Mouse (Mus musculus): ENCODE results near the gene 2310061I04Rik. TPM values are rescaled to one million over a fixed set of nuclear protein-coding genes. Genes with fewer than 3 reads are reported as not detected.
"Not testable (repeated sequence)": the region's sequence is repeated elsewhere in the genome, so short reads cannot be mapped to it uniquely, and the experiment has no call there.

2310061I04Rik gene
- 29.0 and 37.3 TPM in 2 replicates for polyA plus RNA-seq (2011; ENCODE audit: insufficient read length, low read depth, missing spikeins)

DNA sequence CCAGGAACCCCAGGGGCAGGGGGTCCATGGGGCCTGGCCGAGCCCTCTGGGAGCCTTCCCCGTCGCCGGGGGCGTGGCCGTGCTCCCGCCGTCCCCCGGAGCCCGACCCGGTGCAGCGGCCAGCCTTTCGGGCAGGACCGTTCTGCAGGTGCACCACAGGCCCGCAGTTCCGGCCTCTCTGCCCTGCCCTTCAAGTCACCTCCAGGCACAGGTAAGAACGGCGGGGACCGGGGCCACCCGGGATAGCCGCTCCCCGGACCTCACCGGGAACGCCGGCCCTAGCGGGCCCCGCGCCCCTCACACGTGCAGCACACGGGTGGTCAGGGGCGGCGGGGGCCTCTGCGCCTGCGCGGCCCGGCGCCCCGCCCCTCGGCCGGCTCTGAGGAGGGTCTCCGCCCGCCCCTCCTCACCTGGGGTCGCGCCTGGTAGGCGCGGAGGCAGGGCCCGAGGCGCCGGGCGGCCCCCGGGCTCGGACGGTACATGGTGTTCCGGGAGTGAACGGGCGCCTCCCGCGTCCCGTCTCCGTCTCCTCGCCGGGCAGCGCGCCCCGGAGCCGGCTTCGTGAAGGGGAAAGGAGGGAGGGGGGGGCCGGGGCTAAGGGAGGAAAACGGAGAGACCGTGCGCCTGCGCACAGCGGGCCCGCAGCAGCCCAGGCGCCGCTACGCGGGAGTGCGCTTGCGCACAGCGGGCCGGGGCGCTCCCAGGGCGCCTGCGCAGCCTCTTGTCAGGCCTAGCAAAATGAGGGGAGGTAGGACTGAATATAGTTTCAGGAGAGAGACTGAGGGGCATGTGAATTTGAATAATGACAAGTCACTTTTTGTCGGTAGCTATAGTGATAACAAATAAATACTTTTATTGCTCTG is at the start of gene 2310061I04Rik:
TSS of gene 2310061I04Rik (minus strand) at position 651 of the 863 bp plus-strand sequence.
- Histone ChIP-seq H3K4me1 (ENCODE audit: control insufficient read depth, insufficient read depth, low read length) (peaks cover 8% of the 10 kb centered on the region; the same call in 1 of the 2 replicates), H3K27ac (ENCODE audit: insufficient read depth, low read length) (no peak within 1 kb of the TSS), H3K4me3 (ENCODE audit: insufficient read depth, low read length) (peak within 1 kb of the TSS; percentile 76)
- no peak for TF ChIP-seq CTCF (IDR thresholded peaks at IDR 0.05; ENCODE audit: borderline replicate concordance, insufficient read depth, low read length)
- TF ChIP-seq POLR2A (IDR thresholded peaks at IDR 0.05; ENCODE audit: low read depth, low read length), result peak; percentile 47; the same call in 1 of the 2 replicates

DNA sequence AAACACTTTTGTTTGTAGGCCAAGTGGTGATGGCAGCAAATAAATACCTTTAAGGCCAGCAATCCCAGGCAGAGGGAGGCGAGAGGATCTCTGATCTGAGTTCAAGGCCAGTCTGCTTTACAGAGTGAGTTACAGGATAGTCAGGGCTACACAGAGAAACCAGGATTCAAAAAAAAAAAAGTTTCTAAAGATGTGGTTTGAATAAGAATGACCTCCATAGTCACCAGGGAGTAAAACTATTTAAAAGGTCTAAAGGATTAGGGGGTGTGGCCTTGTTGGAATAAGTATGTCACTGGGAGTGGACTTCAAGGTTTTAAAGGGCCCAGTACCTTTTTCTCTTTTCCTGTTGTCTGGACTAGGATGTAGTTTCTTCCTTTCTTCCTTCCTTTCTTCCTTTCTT is 42.7 kb upstream of the 2310061I04Rik start:
- TF ChIP-seq CTCF (IDR thresholded peaks at IDR 0.05; ENCODE audit: borderline replicate concordance, insufficient read depth, low read length) (no peak), POLR2A (IDR thresholded peaks at IDR 0.05; ENCODE audit: low read depth, low read length) (no peak)
- H3K27ac ChIP-seq (ENCODE audit: insufficient read depth, low read length), result no peak overlapping the region
- H3K4me3 ChIP-seq (ENCODE audit: insufficient read depth, low read length), result no peak overlapping the region
- H3K4me1 ChIP-seq (ENCODE audit: control insufficient read depth, insufficient read depth, low read length), result no peaks in the 10 kb centered on the region

DNA sequence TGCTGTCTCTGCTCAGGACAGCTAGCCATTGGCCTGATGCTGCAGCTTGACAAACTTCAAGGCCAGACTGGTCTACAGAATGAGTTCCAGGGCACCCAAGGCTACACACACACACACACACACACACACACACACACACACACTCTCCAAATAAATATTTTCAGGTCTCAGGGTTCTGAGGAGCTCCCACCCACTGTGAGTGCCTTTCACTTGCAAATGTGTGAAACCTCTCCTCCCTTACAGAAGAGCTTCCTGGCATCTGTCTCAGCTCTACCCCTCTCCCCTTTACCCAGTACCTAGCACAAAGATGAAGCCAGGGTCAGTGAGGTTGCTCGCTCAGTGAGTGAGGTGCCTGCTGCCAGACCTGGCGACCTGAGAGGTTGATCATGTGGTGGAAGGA is 41.9 kb upstream of the 2310061I04Rik start:
- no peak for TF ChIP-seq CTCF (IDR thresholded peaks at IDR 0.05; ENCODE audit: borderline replicate concordance, insufficient read depth, low read length)
- no peak for TF ChIP-seq POLR2A (IDR thresholded peaks at IDR 0.05; ENCODE audit: low read depth, low read length)
- Histone ChIP-seq H3K4me1 (ENCODE audit: control insufficient read depth, insufficient read depth, low read length) (no peaks in the 10 kb centered on the region), H3K27ac (ENCODE audit: insufficient read depth, low read length) (no peak overlapping the region), H3K4me3 (ENCODE audit: insufficient read depth, low read length) (no peak overlapping the region)

DNA sequence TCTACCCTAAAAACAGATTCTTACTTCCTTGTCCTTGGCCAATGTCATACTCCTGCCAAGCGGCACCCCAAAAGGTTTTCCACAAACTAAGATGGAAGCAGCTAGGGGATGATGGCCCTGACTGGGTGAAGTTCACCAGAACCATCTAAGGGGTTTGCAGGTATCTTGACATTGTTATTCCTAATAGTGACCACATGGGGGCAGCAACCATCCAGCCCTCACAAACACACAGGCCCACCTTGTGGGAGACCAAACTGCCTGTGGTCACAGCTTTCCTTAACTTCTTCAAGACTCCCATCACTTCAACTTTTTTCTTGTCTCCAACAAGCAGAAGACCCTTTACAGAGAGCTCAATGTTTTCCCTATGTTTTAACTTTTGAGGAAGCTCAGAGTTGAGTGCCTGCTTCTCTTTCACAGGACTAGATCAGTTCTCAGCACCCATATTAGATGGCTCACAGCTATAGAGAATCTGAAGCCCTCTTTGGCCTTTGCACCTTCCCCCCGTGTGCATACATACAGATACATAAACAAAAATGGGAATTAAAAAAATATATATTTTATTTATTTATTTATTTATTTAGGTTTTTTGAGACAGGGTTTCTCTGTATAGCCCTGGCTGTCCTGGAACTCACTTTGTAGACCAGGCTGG is 40.6 kb upstream of the 2310061I04Rik start:
- Histone ChIP-seq H3K4me1 (ENCODE audit: control insufficient read depth, insufficient read depth, low read length) (no peaks in the 10 kb centered on the region), H3K4me3 (ENCODE audit: insufficient read depth, low read length) (no peak overlapping the region), H3K27ac (ENCODE audit: insufficient read depth, low read length) (no peak overlapping the region)
- TF ChIP-seq POLR2A (IDR thresholded peaks at IDR 0.05; ENCODE audit: low read depth, low read length) (no peak), CTCF (IDR thresholded peaks at IDR 0.05; ENCODE audit: borderline replicate concordance, insufficient read depth, low read length) (peak; percentile 56; the same call in 1 of the 2 replicates)

DNA sequence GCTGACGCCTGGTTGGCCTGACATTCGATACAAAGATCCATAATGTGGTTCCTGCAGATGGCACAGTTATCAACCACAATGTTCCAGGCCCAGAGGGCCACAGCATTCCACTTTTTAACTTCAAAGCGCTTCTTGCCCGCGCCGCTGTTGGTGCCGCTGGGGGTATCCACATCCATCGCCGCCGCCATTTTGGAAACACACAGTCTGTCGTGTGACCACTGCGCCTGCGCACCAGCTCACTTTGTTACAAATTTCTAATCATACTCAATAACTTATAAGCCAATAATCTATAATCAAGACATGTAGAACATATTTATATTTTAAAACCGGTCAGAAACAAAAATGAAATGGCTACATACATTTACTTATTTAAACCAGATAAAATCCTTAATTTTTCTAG is 38.5 kb upstream of the 2310061I04Rik start:
- not testable (repeated sequence) for H3K4me1 ChIP-seq (ENCODE audit: control insufficient read depth, insufficient read depth, low read length); H3K4me3 ChIP-seq (ENCODE audit: insufficient read depth, low read length); H3K27ac ChIP-seq (ENCODE audit: insufficient read depth, low read length)

DNA sequence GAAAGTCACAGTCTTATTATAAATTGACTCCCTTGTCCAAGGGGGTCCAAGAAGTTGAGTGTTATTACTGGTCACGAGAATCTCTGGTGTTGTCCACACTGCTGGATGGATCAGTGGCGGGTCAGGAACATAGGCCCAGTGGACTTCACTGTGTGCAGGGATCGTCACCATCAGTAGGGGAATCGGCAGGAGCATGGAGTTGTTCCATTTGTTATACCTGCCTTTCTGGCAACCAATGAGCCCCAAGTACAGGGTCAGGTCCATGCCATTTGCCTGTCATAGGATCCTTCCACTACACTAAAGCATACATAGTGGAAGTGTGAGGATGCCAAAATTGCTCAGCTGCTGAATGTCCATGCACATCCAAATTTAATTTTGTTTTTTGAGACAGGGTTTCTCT is 35.4 kb upstream of the 2310061I04Rik start:
- Histone ChIP-seq H3K4me1 (ENCODE audit: control insufficient read depth, insufficient read depth, low read length) (no peaks in the 10 kb centered on the region), H3K4me3 (ENCODE audit: insufficient read depth, low read length) (no peak overlapping the region), H3K27ac (ENCODE audit: insufficient read depth, low read length) (no peak overlapping the region)
- TF ChIP-seq CTCF (IDR thresholded peaks at IDR 0.05; ENCODE audit: borderline replicate concordance, insufficient read depth, low read length), result no peak
- TF ChIP-seq POLR2A (IDR thresholded peaks at IDR 0.05; ENCODE audit: low read depth, low read length), result no peak

DNA sequence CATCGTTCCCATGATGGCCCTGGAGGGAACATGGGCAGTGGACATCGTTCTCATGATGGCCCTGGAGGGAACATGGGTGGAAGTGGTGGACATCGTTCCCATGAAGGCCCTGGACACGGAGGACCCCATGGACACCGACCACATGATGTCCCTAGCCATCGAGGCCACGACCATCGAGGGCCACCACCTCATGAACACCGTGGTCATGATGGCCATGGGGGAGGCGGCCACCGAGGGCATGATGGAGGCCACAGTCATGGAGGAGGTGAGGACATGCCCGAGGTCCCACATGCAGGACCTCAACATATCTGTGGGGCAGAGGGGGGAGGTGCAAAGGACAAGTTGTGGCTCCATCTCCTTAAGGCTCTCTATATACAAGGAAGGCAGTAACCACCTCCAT is 33.4 kb upstream of the 2310061I04Rik start:
- TF ChIP-seq CTCF (IDR thresholded peaks at IDR 0.05; ENCODE audit: borderline replicate concordance, insufficient read depth, low read length), result no peak
- TF ChIP-seq POLR2A (IDR thresholded peaks at IDR 0.05; ENCODE audit: low read depth, low read length), result no peak
- Histone ChIP-seq H3K4me3 (ENCODE audit: insufficient read depth, low read length) (no peak overlapping the region), H3K4me1 (ENCODE audit: control insufficient read depth, insufficient read depth, low read length) (no peaks in the 10 kb centered on the region)

DNA sequence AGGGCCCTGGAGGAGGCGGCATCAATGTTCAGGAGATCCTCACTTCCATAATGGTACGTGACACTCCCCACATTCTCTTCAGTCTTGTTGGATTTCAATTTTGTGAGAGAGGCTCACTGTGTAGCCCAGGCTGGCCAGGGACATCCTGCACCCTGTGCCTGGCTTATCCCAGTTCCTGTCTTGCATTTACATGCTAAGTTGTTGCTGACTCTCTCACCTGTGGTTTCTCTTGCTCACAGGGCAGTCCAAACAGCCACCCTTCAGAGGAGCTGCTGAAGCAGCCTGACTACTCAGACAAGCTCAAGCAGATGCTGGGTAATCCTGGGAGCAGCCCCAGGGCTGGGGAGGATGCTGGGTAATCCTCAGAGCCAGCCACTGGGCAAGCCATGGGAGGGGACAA is 32.3 kb upstream of the 2310061I04Rik start:
- H3K4me3 ChIP-seq (ENCODE audit: insufficient read depth, low read length), result no peak overlapping the region
- no peak for TF ChIP-seq POLR2A (IDR thresholded peaks at IDR 0.05; ENCODE audit: low read depth, low read length)
- H3K4me1 ChIP-seq (ENCODE audit: control insufficient read depth, insufficient read depth, low read length), result no peaks in the 10 kb centered on the region
- no peak overlapping the region for H3K27ac ChIP-seq (ENCODE audit: insufficient read depth, low read length)

More for the DNA sequence above, 33.4 kb upstream of the 2310061I04Rik start:
- no peak overlapping the region for H3K27ac ChIP-seq (ENCODE audit: insufficient read depth, low read length)

DNA sequence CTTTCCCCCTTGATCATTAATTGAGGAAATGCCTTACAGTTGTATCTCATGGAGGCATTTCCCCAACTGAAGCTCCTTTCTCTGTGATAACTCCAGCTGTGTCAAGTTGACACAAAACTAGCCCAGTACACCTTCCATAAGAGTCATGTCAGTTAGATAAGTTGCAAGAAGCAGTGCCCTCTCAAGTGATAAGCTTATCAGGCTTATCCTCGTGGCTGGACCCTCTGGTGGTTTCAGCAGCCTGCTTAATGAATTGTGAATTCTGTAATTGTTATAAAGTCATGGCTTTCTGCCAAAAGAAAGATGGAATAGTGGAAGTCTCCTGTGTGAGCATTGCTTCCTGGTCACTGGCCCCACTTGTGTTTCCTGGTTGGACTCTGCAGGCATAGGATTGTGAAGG is 30.2 kb upstream of the 2310061I04Rik start:
- no peak for TF ChIP-seq CTCF (IDR thresholded peaks at IDR 0.05; ENCODE audit: borderline replicate concordance, insufficient read depth, low read length)
- no peak for TF ChIP-seq POLR2A (IDR thresholded peaks at IDR 0.05; ENCODE audit: low read depth, low read length)
- no peak overlapping the region for H3K4me3 ChIP-seq (ENCODE audit: insufficient read depth, low read length)
- H3K4me1 ChIP-seq (ENCODE audit: control insufficient read depth, insufficient read depth, low read length), result no peaks in the 10 kb centered on the region
- no peak overlapping the region for H3K27ac ChIP-seq (ENCODE audit: insufficient read depth, low read length)

DNA sequence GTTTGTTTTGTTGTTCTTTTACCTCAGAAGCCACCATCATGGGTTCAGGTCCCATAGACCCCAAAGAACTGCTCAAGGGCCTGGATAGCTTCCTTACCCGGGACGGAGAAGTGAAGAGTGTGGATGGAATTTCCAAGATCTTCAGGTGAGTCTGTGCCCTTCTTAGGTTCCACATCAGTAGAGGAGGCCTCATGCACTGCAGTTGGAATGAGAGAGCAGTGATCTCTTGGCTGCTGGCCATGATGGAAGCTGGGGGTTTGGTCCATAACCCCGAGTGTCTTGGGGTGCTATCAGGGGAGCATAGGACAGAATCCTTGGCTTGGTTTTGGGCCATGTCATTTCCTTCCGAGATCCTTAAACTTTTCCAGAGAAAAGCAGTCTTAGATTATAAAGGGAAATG is 26.1 kb upstream of the 2310061I04Rik start:
- Histone ChIP-seq H3K27ac (ENCODE audit: insufficient read depth, low read length) (no peak overlapping the region), H3K4me1 (ENCODE audit: control insufficient read depth, insufficient read depth, low read length) (peaks cover 5% of the 10 kb centered on the region), H3K4me3 (ENCODE audit: insufficient read depth, low read length) (no peak overlapping the region)
- peak; percentile 48 for TF ChIP-seq POLR2A (IDR thresholded peaks at IDR 0.05; ENCODE audit: low read depth, low read length)
- TF ChIP-seq CTCF (IDR thresholded peaks at IDR 0.05; ENCODE audit: borderline replicate concordance, insufficient read depth, low read length), result no peak
